Mouse (Mus musculus): ENCODE results near the gene Exosc5.

The Exosc5 gene

GRCm38 (mm10) chr7:25658657-25659472 is at the start of gene Exosc5, which contains the start of gene Bckdha:
TSS of gene Exosc5 (plus strand) at chr7:25659164.
TSS of gene Bckdha (minus strand) at chr7:25658981.
- peak; percentile 100 for DNase-seq (ENCODE audit: low spot score)

GRCm38 (mm10) chr7:25610056-25610455 is 48.9 kb upstream of the Exosc5 start:
- no peak for DNase-seq (ENCODE audit: low spot score)

DNA sequence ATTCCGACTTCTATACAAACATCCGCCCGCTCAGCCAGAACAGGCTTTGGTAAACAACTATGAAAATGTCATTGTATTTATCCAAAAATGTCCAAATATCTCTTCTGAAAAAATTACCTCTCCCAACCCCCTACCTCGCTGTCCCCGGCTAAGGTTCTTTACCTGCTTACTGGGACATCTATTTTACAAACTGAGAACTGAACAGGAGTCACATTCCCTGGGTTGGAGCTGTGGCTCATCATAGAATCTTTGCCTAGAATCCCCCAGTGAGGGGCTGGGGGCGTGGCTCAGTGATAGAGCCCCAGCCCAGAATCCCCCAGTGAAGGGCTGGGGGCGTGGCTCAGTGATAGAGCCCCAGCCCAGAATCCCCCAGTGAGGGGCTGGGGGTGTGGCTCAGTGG is 47.5 kb upstream of the Exosc5 start:
- DNase-seq (ENCODE audit: low spot score): no peak

DNA sequence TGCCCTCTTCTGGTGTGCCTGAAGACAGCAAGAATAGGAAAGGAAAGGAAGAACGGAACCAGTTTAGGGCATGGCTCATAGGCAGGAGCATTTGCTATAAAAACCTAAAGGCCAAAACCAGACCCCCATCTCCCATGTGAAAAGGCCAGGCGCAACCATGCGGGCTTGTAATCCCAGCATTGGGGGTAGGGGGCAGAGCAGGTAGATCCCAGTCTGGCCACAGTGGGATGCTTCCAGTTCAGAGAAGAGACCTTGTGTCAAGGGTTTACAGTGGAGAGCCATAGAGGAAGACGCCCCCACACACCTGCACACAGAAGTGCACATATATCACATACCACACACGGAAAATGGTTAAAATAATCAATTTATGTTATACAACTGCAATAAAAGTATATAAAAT is 44.9 kb upstream of the Exosc5 start:
- DNase-seq (ENCODE audit: low spot score): no peak

- no peak for DNase-seq (ENCODE audit: low spot score)
Measured at GRCm38 (mm10) chr7:25614831-25615705, 43.9 kb upstream of the Exosc5 start.

- DNase-seq (ENCODE audit: low spot score): no peak
Measured at GRCm38 (mm10) chr7:25615706-25616011, 43.3 kb upstream of the Exosc5 start, which contains the start of gene Erich4. TSS of gene Erich4 (minus strand) at chr7:25615892.

- DNase-seq (ENCODE audit: low spot score): no peak
Measured at GRCm38 (mm10) chr7:25617376-25618160, 41.4 kb upstream of the Exosc5 start.

DNA sequence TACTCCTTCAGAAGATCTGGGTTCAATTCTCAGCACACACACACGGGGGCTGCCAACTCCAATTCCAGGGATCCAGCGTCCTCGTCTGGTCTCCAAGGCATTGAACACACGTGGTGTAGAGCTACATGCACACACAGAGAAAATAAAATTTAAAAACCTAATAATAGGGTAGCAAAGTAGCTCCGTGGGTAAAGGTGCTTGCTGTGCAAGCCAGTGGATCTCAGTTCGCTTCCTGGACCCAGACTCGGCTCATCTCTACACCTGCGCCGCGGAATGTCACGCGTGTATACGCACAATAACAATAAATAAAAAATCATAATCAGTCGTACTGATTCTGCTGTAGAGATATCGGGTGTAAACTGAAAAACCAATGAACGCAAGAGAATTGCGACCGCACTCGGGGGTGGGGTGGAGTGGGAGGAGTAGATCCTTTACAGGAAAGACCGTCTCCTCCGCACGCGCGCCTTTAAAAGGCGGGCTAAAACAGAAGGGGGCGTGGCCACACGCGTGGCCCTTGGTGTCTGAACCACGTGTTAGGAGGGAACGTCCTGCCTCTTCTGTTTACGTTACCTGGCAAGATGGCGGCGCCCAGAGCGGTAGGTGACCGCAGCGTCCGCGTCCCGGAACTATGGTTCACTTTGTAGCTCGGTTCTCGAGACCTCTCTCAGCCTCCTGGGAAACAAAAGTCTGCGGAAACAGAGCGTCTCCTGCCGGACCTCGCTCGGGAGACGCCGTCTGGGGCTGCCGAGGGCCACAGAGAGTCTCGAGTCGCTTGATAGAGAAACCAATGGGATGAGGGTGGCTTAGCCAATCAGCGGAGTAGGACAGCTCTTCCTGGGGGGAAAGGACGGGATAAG is 39.9 kb upstream of the Exosc5 start, which contains the start of gene Dmac2:
Gene Dmac2, plus strand, starts transcription at position 550 of the 857 bp plus-strand sequence.
- DNase-seq (ENCODE audit: low spot score): peak; percentile 96

- no peak for DNase-seq (ENCODE audit: low spot score)
Measured at GRCm38 (mm10) chr7:25619722-25619991, 39.3 kb upstream of the Exosc5 start.

DNA sequence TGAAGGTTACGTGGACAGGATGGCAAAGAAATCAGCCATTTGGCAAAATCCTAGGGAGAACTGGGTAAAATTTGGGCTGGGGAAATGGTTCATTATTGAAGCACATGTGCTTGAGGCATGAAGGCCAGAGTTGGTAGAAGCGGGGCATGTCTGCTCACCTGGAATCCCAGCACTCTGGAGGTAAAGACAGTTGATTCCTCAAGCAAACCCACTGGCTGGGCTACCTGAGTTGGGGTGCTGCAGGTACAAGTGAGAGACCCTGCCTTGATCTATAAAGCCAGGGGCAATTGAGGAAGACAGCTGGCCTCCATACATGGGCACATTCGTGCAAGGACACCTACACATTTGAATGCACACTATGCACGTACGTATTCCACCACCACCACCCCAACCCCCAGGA is 38.9 kb upstream of the Exosc5 start:
- DNase-seq (ENCODE audit: low spot score): no peak

DNA sequence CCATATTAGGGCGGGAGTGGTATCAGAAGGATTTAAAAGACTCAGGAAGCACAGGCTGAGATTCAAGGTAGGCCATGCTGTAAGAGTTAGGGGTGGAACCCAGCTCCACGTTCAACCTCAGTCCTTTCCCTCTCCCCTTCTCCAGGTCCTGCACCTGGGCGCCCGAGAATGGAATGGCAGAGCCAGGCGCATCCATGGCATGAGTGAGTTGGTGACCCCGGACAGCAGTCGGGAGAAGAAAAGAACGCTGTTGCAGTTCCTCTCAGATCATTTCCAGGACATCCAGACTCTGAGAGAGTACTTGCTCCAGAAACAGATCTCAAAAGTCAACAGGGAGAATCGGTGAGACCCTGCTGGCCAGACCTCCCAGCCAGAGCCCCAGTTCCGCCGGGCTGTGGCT is 38.2 kb upstream of the Exosc5 start:
- no peak for DNase-seq (ENCODE audit: low spot score)

GRCm38 (mm10) chr7:25623857-25624370 is 35.0 kb upstream of the Exosc5 start:
- DNase-seq (ENCODE audit: low spot score): no peak

DNA sequence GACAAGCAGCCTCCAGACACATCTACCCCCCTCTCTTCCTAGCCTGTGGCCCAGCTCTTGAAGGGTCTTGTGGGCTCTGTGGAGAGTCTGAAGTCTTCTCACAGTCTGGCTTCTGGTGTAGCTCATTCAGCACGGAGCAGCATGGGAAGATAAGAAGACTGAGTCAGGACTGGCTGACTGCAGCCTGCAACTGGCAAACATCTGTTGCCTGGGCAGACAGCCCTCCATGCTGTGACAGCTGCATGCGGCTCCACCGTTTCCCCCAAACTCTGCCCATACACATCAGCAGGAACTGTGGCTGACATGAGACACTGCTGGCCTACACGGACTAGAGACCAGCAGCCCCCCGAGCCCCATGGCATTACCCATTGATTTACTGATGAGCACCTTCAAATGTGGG is 34.1 kb upstream of the Exosc5 start:
- no peak for DNase-seq (ENCODE audit: low spot score)

DNA sequence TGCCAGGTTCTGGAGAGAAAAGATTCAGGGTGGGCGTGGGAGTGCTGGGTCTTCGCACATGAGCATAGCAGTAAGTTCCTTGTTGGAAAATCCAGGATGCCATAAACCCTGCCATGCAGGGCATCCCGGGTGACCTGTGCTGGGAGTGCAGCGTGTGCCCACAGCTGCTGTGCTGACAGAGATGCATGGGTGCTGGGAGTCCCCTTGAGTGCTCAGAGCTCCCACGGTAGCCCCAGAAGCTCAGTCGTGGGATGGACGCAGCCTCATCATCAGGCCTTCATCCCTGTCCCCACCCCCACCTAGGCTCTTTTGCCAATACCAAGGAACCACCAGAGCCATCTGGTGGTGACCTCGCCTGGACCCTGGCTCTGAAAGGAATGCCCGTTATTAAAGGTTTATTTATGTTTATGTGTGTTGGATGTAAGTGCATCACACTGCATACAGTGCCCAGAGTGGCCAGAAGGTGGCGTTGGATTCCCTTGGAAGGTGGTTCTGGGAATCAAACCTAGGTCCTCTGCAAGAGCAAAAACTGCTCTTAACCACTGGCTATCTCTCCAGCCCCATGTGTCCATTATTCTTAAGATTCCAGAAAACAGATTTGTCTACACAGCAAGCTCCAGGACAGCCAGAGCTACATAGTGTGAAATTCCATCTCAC is 33.2 kb upstream of the Exosc5 start:
- DNase-seq (ENCODE audit: low spot score): peak; percentile 37

- peak; percentile 71 for DNase-seq (ENCODE audit: low spot score)
Measured at GRCm38 (mm10) chr7:25626509-25627430, 32.2 kb upstream of the Exosc5 start, which contains the start of gene B3gnt8. TSS of gene B3gnt8 (plus strand) at chr7:25626654.

- peak; percentile 89 for DNase-seq (ENCODE audit: low spot score)
Measured at GRCm38 (mm10) chr7:25627431-25628322, 31.3 kb upstream of the Exosc5 start.

DNA sequence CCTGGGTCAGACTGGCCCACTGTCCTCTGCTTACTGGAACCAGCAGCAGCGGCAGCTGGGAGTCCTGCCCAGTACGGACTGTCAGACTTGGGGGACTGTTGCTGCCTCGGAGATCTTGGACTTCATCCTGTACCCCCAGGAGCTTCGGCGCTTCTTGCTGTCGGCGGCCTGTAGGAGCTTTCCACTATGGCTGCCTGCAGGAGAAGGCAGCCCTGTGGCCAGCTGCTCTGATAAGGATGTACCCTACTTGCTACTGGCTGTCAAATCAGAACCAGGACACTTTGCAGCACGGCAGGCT is 30.7 kb upstream of the Exosc5 start:
- DNase-seq (ENCODE audit: low spot score): no peak

DNA sequence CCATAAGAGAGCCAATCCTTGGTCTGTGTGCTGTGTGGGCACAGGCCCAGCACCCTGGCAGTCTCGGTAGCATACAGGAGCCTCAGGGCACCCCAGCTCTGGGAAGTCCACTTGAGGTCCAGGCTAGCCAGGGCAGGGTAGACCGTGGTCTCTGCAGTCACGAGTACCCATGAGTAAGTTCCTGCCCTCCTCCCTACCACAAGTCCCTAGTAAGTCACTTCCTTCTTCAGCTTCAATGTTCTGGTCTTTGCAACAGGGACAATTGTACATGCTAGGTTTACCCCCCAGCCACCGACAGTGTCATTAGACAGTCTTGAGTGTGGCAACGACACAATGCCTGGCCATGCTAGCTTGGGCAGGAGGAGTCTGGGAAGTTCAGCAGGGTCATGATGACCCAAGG is 26.3 kb upstream of the Exosc5 start:
- no peak for DNase-seq (ENCODE audit: low spot score)

DNA sequence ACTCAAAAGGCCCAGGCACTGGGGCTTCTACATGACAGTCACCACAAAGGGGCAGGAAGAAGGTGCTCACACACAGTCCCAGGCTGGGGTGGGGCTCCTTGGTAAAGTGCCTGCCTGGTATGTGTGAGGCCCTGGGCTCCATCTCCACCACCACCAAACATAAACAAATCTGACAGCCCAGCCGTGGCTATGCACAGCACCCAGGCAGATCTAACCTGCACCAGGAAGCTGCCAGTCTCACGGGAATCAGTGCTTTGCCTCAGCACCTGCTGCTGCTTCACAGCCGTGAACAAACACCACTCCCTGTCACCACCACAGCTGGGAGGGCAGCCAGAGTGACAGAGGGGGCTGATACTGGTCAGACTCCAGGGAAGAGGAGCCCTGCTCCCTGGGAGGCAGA is 22.6 kb upstream of the Exosc5 start:
- no peak for DNase-seq (ENCODE audit: low spot score)

Data from urinary bladder, postnatal 14 days (tissue).